Mouse (Mus musculus): ENCODE results near the gene Gm38392.

- TF ChIP-seq POLR2A (IDR thresholded peaks at IDR 0.05; ENCODE audit: extremely low read depth, insufficient read depth, low read length) (no peak), CTCF (IDR thresholded peaks at IDR 0.05; ENCODE audit: extremely low read depth, insufficient read depth, low read length) (no peak)
These were observed 88.4 kb downstream of the Gm38392 start for GRCm38 (mm10) chr3:88198505-88199020.
